Mouse (Mus musculus): ENCODE data around the gene Ikbip. TPM values are rescaled to one million over a fixed set of nuclear protein-coding genes. Genes with fewer than 3 reads are reported as not detected.

Ikbip gene
- polyA plus RNA-seq, 1 experiment, result 12.3 TPM

DNA sequence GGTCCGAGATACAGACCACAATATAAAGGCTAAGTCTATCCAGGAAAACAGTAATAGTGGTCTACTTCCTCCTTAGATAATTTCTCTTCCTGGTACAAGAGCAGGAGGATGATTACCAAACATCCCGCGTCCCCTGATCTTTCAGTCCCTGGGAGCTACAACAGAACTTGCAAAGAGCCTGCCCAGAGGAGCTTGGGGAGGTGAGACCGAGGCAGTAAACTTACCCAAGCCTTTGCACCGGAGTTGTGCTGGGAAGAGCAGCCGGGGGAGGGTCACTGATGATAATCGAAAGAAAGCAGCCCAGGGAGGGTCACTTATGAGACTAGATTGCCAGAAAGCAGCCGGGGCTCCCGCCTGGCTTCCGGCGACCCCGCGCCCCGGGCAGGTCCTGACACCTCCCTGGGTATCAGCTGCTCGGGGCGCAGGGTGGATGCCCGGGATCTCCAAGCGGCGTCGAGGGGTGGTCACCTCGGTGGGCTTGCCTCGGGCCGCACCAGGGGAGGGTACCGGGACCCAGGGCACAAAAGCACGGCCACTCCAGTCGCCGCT lies 707 bp upstream of the Ikbip start:
- peaks cover 10% of the 10 kb centered on the region for H3K79me3 ChIP-seq (ENCODE audit: low read depth)
- peaks cover 31% of the 10 kb centered on the region for H3K36me3 ChIP-seq (ENCODE audit: control insufficient read depth, insufficient read depth)
- H3K27me3 ChIP-seq (ENCODE audit: control insufficient read depth, insufficient read depth, insufficient read length), result no peaks in the 10 kb centered on the region
- H3K4me3 ChIP-seq (ENCODE audit: insufficient read depth, poor library complexity, severe bottlenecking), result peak overlapping the region; percentile 89
- peaks cover 38% of the 10 kb centered on the region for H3K79me2 ChIP-seq (ENCODE audit: control insufficient read depth, insufficient read depth)
- peak overlapping the region; percentile 73 for H3ac ChIP-seq (ENCODE audit: control insufficient read depth, insufficient read length, low read depth)
- TF ChIP-seq USF1 (IDR thresholded peaks at IDR 0.05; ENCODE audit: low read depth) (no peak), CTCF (IDR thresholded peaks at IDR 0.05; ENCODE audit: control insufficient read depth, insufficient read depth, insufficient read length) (no peak), MYOG (IDR thresholded peaks at IDR 0.05; ENCODE audit: control insufficient read depth, extremely low read depth, insufficient read length) (no peak)

DNA sequence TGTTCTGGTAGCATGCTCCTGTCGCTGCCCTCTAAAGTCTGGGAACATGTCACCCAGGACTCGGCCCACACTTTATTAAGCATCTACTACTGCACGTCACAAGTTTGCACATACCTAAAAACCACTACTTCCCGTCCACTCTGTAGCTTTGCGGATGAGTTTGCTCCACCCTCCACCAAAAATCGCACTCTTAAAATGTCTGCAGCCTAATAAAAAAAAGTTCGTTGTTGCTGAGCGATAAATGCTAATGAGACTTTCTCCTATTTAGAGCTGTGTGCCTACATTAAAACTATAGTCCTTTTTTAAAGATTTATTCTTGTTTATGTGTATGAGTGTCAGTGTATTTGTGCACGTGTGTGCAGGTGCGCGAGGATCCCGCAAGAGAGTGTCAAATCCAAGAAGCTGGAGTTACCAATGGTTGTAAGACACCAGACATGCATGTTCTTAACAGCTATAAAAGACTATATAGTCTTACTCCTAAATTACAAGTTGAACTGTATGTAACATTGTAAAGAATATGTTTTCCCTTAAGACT lies 720 bp downstream of the Ikbip start:
- peaks cover 38% of the 10 kb centered on the region for H3K79me2 ChIP-seq (ENCODE audit: control insufficient read depth, insufficient read depth)
- H3ac ChIP-seq (ENCODE audit: control insufficient read depth, insufficient read length, low read depth), result peak overlapping the region; percentile 79
- peak overlapping the region; percentile 60 for H3K4me3 ChIP-seq (ENCODE audit: insufficient read depth, poor library complexity, severe bottlenecking)
- TF ChIP-seq MYOG (IDR thresholded peaks at IDR 0.05; ENCODE audit: control insufficient read depth, extremely low read depth, insufficient read length) (no peak), USF1 (IDR thresholded peaks at IDR 0.05; ENCODE audit: low read depth) (no peak), MYOD1 (IDR thresholded peaks at IDR 0.05; ENCODE audit: control insufficient read depth, insufficient read length, low read depth) (no peak), FOSL1 (IDR thresholded peaks at IDR 0.05; ENCODE audit: insufficient read depth, low read length, poor library complexity, severe bottlenecking) (no peak), CEBPB (IDR thresholded peaks at IDR 0.05; ENCODE audit: low read depth) (no peak), MAX (IDR thresholded peaks at IDR 0.05) (no peak), CTCF (IDR thresholded peaks at IDR 0.05; ENCODE audit: control insufficient read depth, insufficient read depth, insufficient read length) (no peak)
- H3K27me3 ChIP-seq (ENCODE audit: control insufficient read depth, insufficient read depth, insufficient read length), result no peaks in the 10 kb centered on the region
- H3K79me3 ChIP-seq (ENCODE audit: low read depth), result peaks cover 10% of the 10 kb centered on the region
- H3K36me3 ChIP-seq (ENCODE audit: control insufficient read depth, insufficient read depth), result peaks cover 18% of the 10 kb centered on the region

DNA sequence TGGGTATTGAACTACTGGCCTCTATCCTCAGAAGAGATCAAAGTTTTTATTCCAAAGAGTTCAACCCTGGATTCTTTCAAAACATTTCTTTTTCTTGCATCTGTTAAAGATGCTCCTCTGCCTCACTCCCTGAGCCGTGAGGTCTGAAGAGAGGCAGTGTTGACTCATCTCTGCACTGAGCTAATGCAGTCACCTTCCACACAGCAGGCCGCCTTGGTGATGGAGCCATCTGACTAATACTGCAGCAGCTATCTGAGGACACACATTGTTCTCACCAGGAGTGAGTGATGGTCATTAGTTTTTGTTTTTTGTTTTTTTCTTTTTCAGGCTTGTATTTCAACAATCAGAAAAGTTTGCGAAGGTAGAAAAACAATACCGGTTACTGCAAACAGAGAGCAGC lies 10.1 kb downstream of the Ikbip start:
- Histone ChIP-seq H3K27me3 (ENCODE audit: control insufficient read depth, insufficient read depth, insufficient read length) (no peaks in the 10 kb centered on the region), H3K4me3 (ENCODE audit: insufficient read depth, poor library complexity, severe bottlenecking) (no peak overlapping the region), H3K79me3 (ENCODE audit: low read depth) (no peaks in the 10 kb centered on the region), H3ac (ENCODE audit: control insufficient read depth, insufficient read length, low read depth) (no peak overlapping the region), H3K36me3 (ENCODE audit: control insufficient read depth, insufficient read depth) (peaks cover 7% of the 10 kb centered on the region), H3K79me2 (ENCODE audit: control insufficient read depth, insufficient read depth) (no peaks in the 10 kb centered on the region)
- TF ChIP-seq MAX (IDR thresholded peaks at IDR 0.05) (no peak), FOSL1 (IDR thresholded peaks at IDR 0.05; ENCODE audit: insufficient read depth, low read length, poor library complexity, severe bottlenecking) (no peak), USF1 (IDR thresholded peaks at IDR 0.05; ENCODE audit: low read depth) (no peak), MYOD1 (IDR thresholded peaks at IDR 0.05; ENCODE audit: control insufficient read depth, insufficient read length, low read depth) (no peak), MYOG (IDR thresholded peaks at IDR 0.05; ENCODE audit: control insufficient read depth, extremely low read depth, insufficient read length) (no peak), CTCF (IDR thresholded peaks at IDR 0.05; ENCODE audit: control insufficient read depth, insufficient read depth, insufficient read length) (no peak), CEBPB (IDR thresholded peaks at IDR 0.05; ENCODE audit: low read depth) (no peak)

DNA sequence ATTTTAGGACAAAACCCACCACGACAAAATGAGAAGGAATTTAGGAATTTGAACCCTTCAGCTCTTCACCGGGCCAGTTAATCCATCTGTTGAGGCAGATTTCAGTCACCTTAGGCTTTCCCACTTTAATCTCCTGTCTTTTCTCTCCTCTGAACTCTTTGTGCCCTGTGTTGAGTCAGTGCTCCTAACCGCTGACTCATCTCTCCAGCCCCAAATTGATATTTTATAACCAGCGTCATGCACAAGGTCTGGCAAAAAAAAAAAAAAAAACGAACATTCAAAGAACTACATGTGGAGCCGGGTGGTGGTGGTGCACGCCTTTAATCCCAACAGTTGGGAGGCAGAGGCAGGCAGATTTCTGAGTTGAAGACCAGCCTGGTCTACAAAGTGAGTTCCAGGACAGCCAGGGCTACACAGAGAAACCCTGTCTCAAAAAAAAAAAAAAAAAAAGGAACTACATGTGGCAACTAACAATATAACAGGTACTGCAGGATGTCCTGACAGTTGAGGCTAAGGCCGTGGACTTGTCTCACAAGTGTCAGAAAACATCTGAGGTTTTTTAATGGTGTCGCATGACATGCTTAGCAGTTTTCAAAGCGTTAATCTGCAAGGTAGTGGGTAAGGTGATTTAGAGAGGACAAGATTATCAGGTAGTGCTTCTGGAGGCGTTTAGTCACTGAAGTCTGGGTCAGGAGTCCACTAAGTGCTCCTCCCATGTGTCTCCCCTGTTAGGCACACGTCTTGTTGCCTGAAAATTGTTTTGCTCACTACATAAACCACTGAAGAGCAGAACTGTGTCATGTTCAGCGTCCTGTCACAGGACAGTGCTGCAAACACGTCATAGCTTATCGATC lies 11.7 kb downstream of the Ikbip start:
- no peak overlapping the region for H3K4me3 ChIP-seq (ENCODE audit: insufficient read depth, poor library complexity, severe bottlenecking)
- no peaks in the 10 kb centered on the region for H3K27me3 ChIP-seq (ENCODE audit: control insufficient read depth, insufficient read depth, insufficient read length)
- TF ChIP-seq CEBPB (IDR thresholded peaks at IDR 0.05; ENCODE audit: low read depth) (no peak), USF1 (IDR thresholded peaks at IDR 0.05; ENCODE audit: low read depth) (no peak), MYOG (IDR thresholded peaks at IDR 0.05; ENCODE audit: control insufficient read depth, extremely low read depth, insufficient read length) (no peak), FOSL1 (IDR thresholded peaks at IDR 0.05; ENCODE audit: insufficient read depth, low read length, poor library complexity, severe bottlenecking) (peak; percentile 23), MAX (IDR thresholded peaks at IDR 0.05) (no peak)
- peaks cover 7% of the 10 kb centered on the region for H3K36me3 ChIP-seq (ENCODE audit: control insufficient read depth, insufficient read depth)
- no peak overlapping the region for H3ac ChIP-seq (ENCODE audit: control insufficient read depth, insufficient read length, low read depth)
- no peaks in the 10 kb centered on the region for H3K79me2 ChIP-seq (ENCODE audit: control insufficient read depth, insufficient read depth)
- H3K79me3 ChIP-seq (ENCODE audit: low read depth), result no peaks in the 10 kb centered on the region

DNA sequence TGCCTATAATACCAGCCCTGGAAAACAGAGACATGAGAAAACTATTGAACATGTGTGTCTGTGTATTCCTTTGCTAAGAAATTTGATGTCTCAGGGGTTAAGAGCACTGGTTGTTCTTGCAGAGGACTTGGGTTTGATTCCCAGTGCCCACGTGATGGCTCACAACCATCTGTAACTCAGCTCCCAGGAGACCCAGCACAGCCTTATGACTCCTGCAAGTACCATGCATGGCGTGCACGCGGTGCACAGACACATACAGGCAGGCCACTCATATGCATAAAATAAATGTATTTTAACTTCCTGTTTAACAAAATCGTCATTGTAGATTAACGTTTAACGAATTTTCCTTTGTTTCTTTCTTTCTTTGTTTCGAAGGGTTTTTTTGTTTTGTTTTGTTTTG lies 15.3 kb downstream of the Ikbip start:
- Histone ChIP-seq H3K36me3 (ENCODE audit: control insufficient read depth, insufficient read depth) (peaks cover 7% of the 10 kb centered on the region), H3K4me3 (ENCODE audit: insufficient read depth, poor library complexity, severe bottlenecking) (no peak overlapping the region), H3K79me3 (ENCODE audit: low read depth) (no peaks in the 10 kb centered on the region), H3ac (ENCODE audit: control insufficient read depth, insufficient read length, low read depth) (no peak overlapping the region), H3K27me3 (ENCODE audit: control insufficient read depth, insufficient read depth, insufficient read length) (no peaks in the 10 kb centered on the region), H3K79me2 (ENCODE audit: control insufficient read depth, insufficient read depth) (no peaks in the 10 kb centered on the region)
- TF ChIP-seq MAX (IDR thresholded peaks at IDR 0.05) (no peak), USF1 (IDR thresholded peaks at IDR 0.05; ENCODE audit: low read depth) (no peak), CTCF (IDR thresholded peaks at IDR 0.05; ENCODE audit: control insufficient read depth, insufficient read depth, insufficient read length) (no peak), FOSL1 (IDR thresholded peaks at IDR 0.05; ENCODE audit: insufficient read depth, low read length, poor library complexity, severe bottlenecking) (no peak), MYOG (IDR thresholded peaks at IDR 0.05; ENCODE audit: control insufficient read depth, extremely low read depth, insufficient read length) (no peak), MYOD1 (IDR thresholded peaks at IDR 0.05; ENCODE audit: control insufficient read depth, insufficient read length, low read depth) (no peak), CEBPB (IDR thresholded peaks at IDR 0.05; ENCODE audit: low read depth) (no peak)

All from C2C12 (cell line).